Mouse (Mus musculus): ENCODE data around the gene Tsc22d1. TPM values are rescaled to one million over a fixed set of nuclear protein-coding genes. Genes with fewer than 3 reads are reported as not detected.
A peak's percentile ranks its signal among the peaks of the same experiment; 100 is the strongest.

Gene Tsc22d1
- polyA plus RNA-seq, 1 experiment from 2014 or later = 323 TPM

- no peak overlapping the region for H3K4me3 ChIP-seq
- no peak overlapping the region for H3K4me2 ChIP-seq
- ATAC-seq (ENCODE audit: insufficient number of reproducible peaks, low FRiP score) = no peak
- no peak overlapping the region for H3K9ac ChIP-seq
- no peaks in the 10 kb centered on the region for H3K27me3 ChIP-seq (replicated peaks)
- no peaks in the 10 kb centered on the region for H3K9me3 ChIP-seq (replicated peaks)
- 83% methylated on average over 10 of the region's 10 CpGs for WGBS
- no peak overlapping the region for H3K27ac ChIP-seq (ENCODE audit: poor library complexity, severe bottlenecking)
- no peaks in the 10 kb centered on the region for H3K4me1 ChIP-seq (replicated peaks)
- H3K36me3 ChIP-seq = peaks cover 40% of the 10 kb centered on the region
Observed at GRCm38 (mm10) chr14:76442160-76442559, 27.4 kb downstream of the Tsc22d1 start.

- 63% methylated on average over 4 of the region's 4 CpGs for WGBS
- Histone ChIP-seq H3K27ac (ENCODE audit: poor library complexity, severe bottlenecking) (no peak overlapping the region), H3K4me2 (no peak overlapping the region), H3K9me3 (replicated peaks) (no peaks in the 10 kb centered on the region), H3K4me3 (no peak overlapping the region), H3K27me3 (replicated peaks) (no peaks in the 10 kb centered on the region), H3K36me3 (peaks cover 9% of the 10 kb centered on the region; the same call in 1 of the 2 replicates), H3K4me1 (replicated peaks) (peaks cover 18% of the 10 kb centered on the region), H3K9ac (no peak overlapping the region)
- ATAC-seq (ENCODE audit: insufficient number of reproducible peaks, low FRiP score) = no peak
Observed at GRCm38 (mm10) chr14:76448987-76449386, 34.2 kb downstream of the Tsc22d1 start.

- no peak overlapping the region for H3K4me2 ChIP-seq
- H3K9ac ChIP-seq = no peak overlapping the region
- no peak overlapping the region for H3K27ac ChIP-seq (ENCODE audit: poor library complexity, severe bottlenecking)
- no peaks in the 10 kb centered on the region for H3K27me3 ChIP-seq (replicated peaks)
- H3K9me3 ChIP-seq (replicated peaks) = no peaks in the 10 kb centered on the region
- WGBS = 65% methylated on average over 6 of the region's 6 CpGs
- H3K36me3 ChIP-seq = peaks cover 8% of the 10 kb centered on the region; the same call in 1 of the 2 replicates
- ATAC-seq (ENCODE audit: insufficient number of reproducible peaks, low FRiP score) = no peak
- H3K4me3 ChIP-seq = no peak overlapping the region
- H3K4me1 ChIP-seq (replicated peaks) = peaks cover 23% of the 10 kb centered on the region
Observed at GRCm38 (mm10) chr14:76451011-76451410, 36.2 kb downstream of the Tsc22d1 start.

DNA sequence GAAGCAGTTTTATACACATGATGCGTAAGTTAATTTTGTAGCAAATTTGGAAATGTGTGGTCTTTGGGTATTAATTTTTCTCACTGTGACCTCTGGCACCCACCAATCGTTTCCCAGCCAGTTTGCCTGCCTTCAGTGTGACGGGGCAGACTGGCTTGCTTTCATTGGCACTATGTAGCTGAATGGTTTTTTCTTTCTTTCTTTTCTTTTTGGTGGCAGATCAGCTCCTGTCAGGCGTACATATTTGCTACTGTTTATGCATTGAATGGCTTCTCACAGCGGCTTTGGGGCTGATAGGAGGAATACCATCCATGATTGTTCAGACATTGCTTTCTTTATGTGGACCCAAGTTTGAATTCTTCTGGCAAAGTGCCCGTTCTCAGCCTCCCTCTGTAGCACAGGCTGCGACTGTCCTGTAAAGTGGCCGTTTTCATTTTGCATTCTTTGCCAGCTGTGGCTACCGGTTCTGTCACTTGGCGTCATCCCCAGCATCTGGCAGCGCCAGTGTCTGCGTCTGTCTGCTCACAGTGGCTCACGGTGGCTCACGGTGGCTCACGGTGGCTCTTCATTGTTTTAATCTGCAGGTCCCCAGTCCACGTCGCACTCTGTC is 38.1 kb downstream of the Tsc22d1 start:
- H3K4me3 ChIP-seq = no peak overlapping the region
- no peaks in the 10 kb centered on the region for H3K9me3 ChIP-seq (replicated peaks)
- 78% methylated on average over 17 of the region's 17 CpGs for WGBS
- no peaks in the 10 kb centered on the region for H3K27me3 ChIP-seq (replicated peaks)
- 0 out of 2 replicates have a peak, but pooled peaks cover 6% of the 10 kb centered on the region for H3K36me3 ChIP-seq
- no peak overlapping the region for H3K27ac ChIP-seq (ENCODE audit: poor library complexity, severe bottlenecking)
- no peak overlapping the region for H3K4me2 ChIP-seq
- peaks cover 23% of the 10 kb centered on the region for H3K4me1 ChIP-seq (replicated peaks)
- no peak for ATAC-seq (ENCODE audit: insufficient number of reproducible peaks, low FRiP score)
- H3K9ac ChIP-seq = no peak overlapping the region

DNA sequence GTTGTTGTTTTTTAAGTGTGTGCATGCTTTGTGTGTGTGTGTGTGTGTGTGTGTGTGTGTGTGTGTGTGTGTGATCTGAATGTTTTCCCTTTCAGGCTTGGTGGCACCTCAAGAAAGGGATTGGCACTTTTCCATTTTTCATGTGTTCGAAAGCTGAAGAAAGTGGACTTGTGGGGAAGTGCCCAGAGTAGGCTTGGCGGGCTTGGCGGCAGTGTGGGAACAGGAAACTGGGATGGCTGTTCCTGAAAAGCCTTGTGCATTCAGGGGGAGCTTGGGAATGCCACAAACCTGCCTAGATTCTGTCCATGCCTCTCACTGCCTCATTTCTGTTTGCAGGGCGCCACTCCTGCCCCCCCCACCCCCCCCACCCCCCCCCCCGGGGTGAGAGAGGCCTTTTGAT is 39.9 kb downstream of the Tsc22d1 start:
- no peak for ATAC-seq (ENCODE audit: insufficient number of reproducible peaks, low FRiP score)
- Histone ChIP-seq H3K27ac (ENCODE audit: poor library complexity, severe bottlenecking) (no peak overlapping the region), H3K4me3 (no peak overlapping the region), H3K36me3 (0 out of 2 replicates have a peak, but pooled peaks cover 6% of the 10 kb centered on the region), H3K9ac (no peak overlapping the region), H3K4me2 (no peak overlapping the region), H3K9me3 (replicated peaks) (no peaks in the 10 kb centered on the region), H3K4me1 (replicated peaks) (peaks cover 23% of the 10 kb centered on the region), H3K27me3 (replicated peaks) (no peaks in the 10 kb centered on the region)
- WGBS = 48% methylated on average over 5 of the region's 5 CpGs

- Histone ChIP-seq H3K27ac (ENCODE audit: poor library complexity, severe bottlenecking) (no peak overlapping the region), H3K4me2 (no peak overlapping the region), H3K36me3 (0 out of 2 replicates have a peak, but pooled peaks cover 6% of the 10 kb centered on the region), H3K9ac (no peak overlapping the region), H3K4me3 (no peak overlapping the region), H3K9me3 (replicated peaks) (no peaks in the 10 kb centered on the region), H3K4me1 (replicated peaks) (peaks cover 24% of the 10 kb centered on the region), H3K27me3 (replicated peaks) (no peaks in the 10 kb centered on the region)
- WGBS = 70% methylated on average over 7 of the region's 7 CpGs
- ATAC-seq (ENCODE audit: insufficient number of reproducible peaks, low FRiP score) = no peak
Observed at GRCm38 (mm10) chr14:76455159-76455558, 40.4 kb downstream of the Tsc22d1 start.

DNA sequence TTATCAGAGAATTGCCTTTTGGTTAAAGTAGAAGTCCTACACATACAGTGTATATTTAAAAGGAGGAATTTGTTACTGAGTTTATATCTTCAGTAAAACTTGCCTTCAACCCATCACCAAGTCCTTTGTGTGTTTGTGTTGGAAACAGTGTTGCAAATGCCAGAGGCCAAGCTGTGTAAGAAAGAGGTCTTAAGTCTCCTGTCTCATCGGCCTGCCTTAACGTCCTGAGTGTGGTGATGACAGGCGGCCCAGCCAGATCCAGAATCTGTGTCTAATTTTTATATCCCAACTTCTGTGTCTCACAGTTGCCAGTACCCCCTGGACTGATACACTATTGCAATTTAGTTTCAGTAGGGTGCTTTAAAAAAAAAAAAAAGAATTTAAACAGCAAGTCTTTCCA is 42.9 kb downstream of the Tsc22d1 start:
- no peak for ATAC-seq (ENCODE audit: insufficient number of reproducible peaks, low FRiP score)

GRCm38 (mm10) chr14:76460181-76460580 is 45.4 kb downstream of the Tsc22d1 start:
- H3K4me3 ChIP-seq = no peak overlapping the region
- no peaks in the 10 kb centered on the region for H3K27me3 ChIP-seq (replicated peaks)
- H3K4me2 ChIP-seq = no peak overlapping the region
- H3K9ac ChIP-seq = no peak overlapping the region
- H3K27ac ChIP-seq (ENCODE audit: poor library complexity, severe bottlenecking) = 0 out of 2 replicates have a peak overlapping the region, but pooled peaks have one; percentile 7
- peaks cover 3% of the 10 kb centered on the region; the same call in 1 of the 2 replicates for H3K36me3 ChIP-seq
- no peaks in the 10 kb centered on the region for H3K9me3 ChIP-seq (replicated peaks)
- ATAC-seq (ENCODE audit: insufficient number of reproducible peaks, low FRiP score) = no peak
- 59% methylated on average over 7 of the region's 7 CpGs for WGBS
- H3K4me1 ChIP-seq (replicated peaks) = peaks cover 22% of the 10 kb centered on the region

More for the DNA sequence above, 42.9 kb downstream of the Tsc22d1 start:
- Histone ChIP-seq H3K4me1 (replicated peaks) (peaks cover 27% of the 10 kb centered on the region), H3K9ac (no peak overlapping the region), H3K36me3 (peaks cover 3% of the 10 kb centered on the region; the same call in 1 of the 2 replicates), H3K4me3 (no peak overlapping the region), H3K27me3 (replicated peaks) (no peaks in the 10 kb centered on the region), H3K27ac (ENCODE audit: poor library complexity, severe bottlenecking) (no peak overlapping the region), H3K9me3 (replicated peaks) (no peaks in the 10 kb centered on the region), H3K4me2 (no peak overlapping the region)
- 58% methylated on average over 3 of the region's 3 CpGs for WGBS

DNA sequence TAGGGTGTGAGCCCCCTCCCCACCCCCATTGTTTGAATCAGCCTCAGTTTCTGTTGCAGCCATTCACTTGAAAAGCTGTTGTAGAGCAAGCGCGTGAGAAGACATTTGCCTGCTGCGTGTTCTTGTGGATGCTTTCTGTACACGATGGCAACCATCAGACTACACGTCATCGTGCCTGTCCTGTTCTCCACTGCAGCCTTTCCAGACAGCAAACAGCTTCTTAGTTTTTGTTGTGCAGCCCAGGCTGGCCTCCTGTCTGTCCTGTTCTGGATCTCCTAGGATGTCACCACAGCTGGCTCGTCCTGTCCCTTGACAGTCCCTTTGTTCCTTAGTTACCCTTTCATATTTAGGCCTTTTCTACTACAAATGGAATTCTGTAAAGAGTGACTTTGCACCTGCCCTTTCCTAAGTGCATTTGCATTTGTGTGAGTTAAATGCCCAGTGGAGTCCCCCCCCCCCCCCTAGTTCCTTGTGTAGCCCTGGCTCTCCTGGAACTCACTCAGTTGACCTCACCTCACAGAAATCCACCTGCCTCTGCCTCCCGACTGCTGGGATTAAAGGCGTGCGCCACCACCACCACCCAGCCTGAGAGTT is 46.5 kb downstream of the Tsc22d1 start:
- WGBS = 69% methylated on average over 10 of the region's 10 CpGs
- Histone ChIP-seq H3K27me3 (replicated peaks) (no peaks in the 10 kb centered on the region), H3K4me2 (no peak overlapping the region), H3K27ac (ENCODE audit: poor library complexity, severe bottlenecking) (no peak overlapping the region), H3K9me3 (replicated peaks) (no peaks in the 10 kb centered on the region), H3K4me1 (replicated peaks) (peaks cover 22% of the 10 kb centered on the region), H3K4me3 (no peak overlapping the region), H3K9ac (no peak overlapping the region), H3K36me3 (peaks cover 3% of the 10 kb centered on the region; the same call in 1 of the 2 replicates)
- ATAC-seq (ENCODE audit: insufficient number of reproducible peaks, low FRiP score) = no peak

DNA sequence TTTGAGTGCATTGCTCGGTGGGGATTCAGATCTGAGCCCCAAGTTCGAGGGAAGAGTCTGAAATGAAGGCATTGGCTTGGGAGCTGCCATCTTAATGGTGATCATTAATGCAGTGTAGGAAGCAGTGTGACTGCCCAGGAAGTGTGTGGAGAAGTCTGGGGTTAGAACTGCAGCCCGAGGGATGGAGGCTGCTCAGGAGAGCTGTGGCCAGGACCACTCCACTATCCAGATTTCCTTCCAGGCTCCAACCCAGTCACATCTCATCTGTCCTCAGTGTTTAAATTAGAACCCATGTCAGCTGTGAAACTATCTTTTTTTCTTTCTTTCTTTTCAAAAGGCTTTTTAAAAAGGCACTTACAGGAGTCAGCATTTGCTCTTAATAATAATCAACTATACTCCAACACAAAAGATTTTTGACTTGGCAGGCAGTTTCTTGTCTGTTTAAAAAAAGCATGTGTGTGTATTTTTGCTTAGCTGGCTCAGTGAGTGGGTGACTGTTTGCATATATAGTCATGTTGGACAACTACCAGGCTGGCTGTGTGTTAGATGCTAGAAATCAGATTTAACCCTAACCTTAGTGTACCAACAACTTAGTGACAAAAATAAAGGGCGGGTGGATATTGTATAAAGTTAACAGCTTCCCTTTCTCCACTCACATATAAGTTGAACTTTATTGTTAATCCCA is 48.8 kb downstream of the Tsc22d1 start:
- ATAC-seq (ENCODE audit: insufficient number of reproducible peaks, low FRiP score) = no peak
- H3K27me3 ChIP-seq (replicated peaks) = no peaks in the 10 kb centered on the region
- H3K9ac ChIP-seq = no peak overlapping the region
- peaks cover 3% of the 10 kb centered on the region; the same call in 1 of the 2 replicates for H3K36me3 ChIP-seq
- peaks cover 33% of the 10 kb centered on the region for H3K4me1 ChIP-seq (replicated peaks)
- H3K27ac ChIP-seq (ENCODE audit: poor library complexity, severe bottlenecking) = no peak overlapping the region
- H3K4me2 ChIP-seq = no peak overlapping the region
- WGBS = 76% methylated on average over 4 of the region's 4 CpGs
- no peaks in the 10 kb centered on the region for H3K9me3 ChIP-seq (replicated peaks)
- H3K4me3 ChIP-seq = no peak overlapping the region

- Histone ChIP-seq H3K4me1 (replicated peaks) (peaks cover 33% of the 10 kb centered on the region), H3K9me3 (replicated peaks) (no peaks in the 10 kb centered on the region), H3K9ac (no peak overlapping the region), H3K27me3 (replicated peaks) (no peaks in the 10 kb centered on the region), H3K4me3 (no peak overlapping the region), H3K36me3 (peaks cover 3% of the 10 kb centered on the region; the same call in 1 of the 2 replicates), H3K27ac (ENCODE audit: poor library complexity, severe bottlenecking) (no peak overlapping the region), H3K4me2 (no peak overlapping the region)
- ATAC-seq (ENCODE audit: insufficient number of reproducible peaks, low FRiP score) = no peak
- WGBS = 64% methylated on average over 3 of the region's 3 CpGs
Observed at GRCm38 (mm10) chr14:76464967-76465366, 50.2 kb downstream of the Tsc22d1 start.

Measured in heart, embryonic 12.5 days (tissue).